Mouse (Mus musculus): ENCODE measurements around the gene Wdr46. TPM values are rescaled to one million over a fixed set of nuclear protein-coding genes. Genes with fewer than 3 reads are reported as not detected.
A peak's percentile ranks its signal among the peaks of the same experiment; 100 is the strongest.

Wdr46 gene
- polyA plus RNA-seq, 1 experiment from 2014 or later, result 26.5 TPM

DNA sequence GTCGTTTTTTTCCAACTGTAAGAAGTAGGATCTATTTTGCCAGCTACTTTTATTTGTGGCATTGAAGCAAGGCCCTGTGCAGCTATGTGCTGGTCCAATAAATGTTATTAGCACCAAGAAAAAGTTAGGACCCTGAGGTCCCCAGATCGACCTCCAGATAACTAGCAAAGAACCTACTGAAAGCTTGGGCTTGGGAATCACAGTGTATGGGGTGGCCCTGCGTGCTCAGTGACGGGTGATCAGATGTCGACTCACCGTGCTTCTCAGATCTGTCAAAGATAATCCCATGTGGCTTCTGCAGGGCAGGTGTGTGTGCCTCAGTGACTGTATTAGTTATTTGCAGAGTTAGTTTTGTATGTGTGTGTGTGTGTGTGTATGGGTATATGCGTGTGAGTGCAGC, 19.1 kb upstream of the Wdr46 start:
- peaks cover 31% of the 10 kb centered on the region for H3K4me1 ChIP-seq (replicated peaks)
- H3K27me3 ChIP-seq, result no peaks in the 10 kb centered on the region; the same call in 1 of the 2 replicates
- no peak overlapping the region for H3K4me2 ChIP-seq
- no peak overlapping the region for H3K9ac ChIP-seq
- 90% methylated on average over 7 of the region's 7 CpGs for WGBS
- H3K36me3 ChIP-seq, result peaks cover 3% of the 10 kb centered on the region; the same call in 1 of the 2 replicates
- H3K9me3 ChIP-seq, result no peaks in the 10 kb centered on the region
- H3K27ac ChIP-seq (replicated peaks), result no peak overlapping the region
- no peak overlapping the region for H3K4me3 ChIP-seq
- ATAC-seq (ENCODE audit: low FRiP score, low read depth), result no peak

DNA sequence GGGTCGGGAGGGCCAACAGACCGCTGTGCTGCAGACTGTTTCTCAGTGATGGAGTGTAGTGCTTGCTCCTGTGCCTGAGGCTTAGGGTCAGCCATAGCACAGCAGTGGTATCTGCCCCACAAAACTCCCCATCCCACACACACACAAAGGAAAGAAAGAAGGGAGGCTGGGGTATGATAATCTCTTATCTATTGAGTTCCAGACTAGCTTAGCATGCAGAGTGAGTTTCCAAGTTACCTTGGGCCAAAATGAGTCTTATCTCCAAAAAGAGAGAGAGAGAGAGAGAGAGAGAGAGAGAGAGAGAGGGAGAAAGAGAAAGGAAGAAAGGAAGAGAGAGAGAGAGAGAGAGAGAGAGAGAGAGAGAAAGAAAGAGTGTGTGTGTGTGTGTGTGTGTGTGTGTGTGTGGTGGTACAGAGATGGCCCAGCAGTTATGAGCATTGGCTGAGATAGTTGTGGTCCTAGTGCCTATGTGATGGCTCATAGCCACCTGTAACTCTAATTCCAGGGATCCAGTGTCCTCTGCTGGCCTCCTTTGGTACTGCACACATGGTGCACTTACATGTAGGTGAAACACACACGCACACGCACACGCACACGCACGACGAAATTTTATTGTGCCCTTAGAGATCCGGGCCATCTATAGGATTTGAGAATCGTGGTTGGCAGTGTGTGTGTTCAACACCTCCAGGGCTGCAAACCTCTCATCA, 15.7 kb upstream of the Wdr46 start:
- no peak for ATAC-seq (ENCODE audit: low FRiP score, low read depth)
- H3K4me1 ChIP-seq (replicated peaks), result peaks cover 29% of the 10 kb centered on the region
- H3K27ac ChIP-seq (replicated peaks), result no peak overlapping the region
- H3K4me3 ChIP-seq, result no peak overlapping the region
- no peak overlapping the region for H3K4me2 ChIP-seq
- H3K27me3 ChIP-seq, result no peaks in the 10 kb centered on the region
- WGBS, result 81% methylated on average over 10 of the region's 10 CpGs
- H3K9me3 ChIP-seq, result no peaks in the 10 kb centered on the region
- 0 out of 2 replicates have a peak, but pooled peaks cover 8% of the 10 kb centered on the region for H3K36me3 ChIP-seq
- no peak overlapping the region for H3K9ac ChIP-seq

GRCm38 (mm10) chr17:33925406-33926116, 14.9 kb upstream of the Wdr46 start:
- Histone ChIP-seq H3K27me3 (no peaks in the 10 kb centered on the region), H3K9me3 (no peaks in the 10 kb centered on the region), H3K27ac (replicated peaks) (no peak overlapping the region), H3K9ac (no peak overlapping the region), H3K4me1 (replicated peaks) (peaks cover 26% of the 10 kb centered on the region), H3K4me3 (no peak overlapping the region), H3K36me3 (0 out of 2 replicates have a peak, but pooled peaks cover 8% of the 10 kb centered on the region), H3K4me2 (no peak overlapping the region)
- 82% methylated on average over 21 of the region's 21 CpGs for WGBS
- ATAC-seq (ENCODE audit: low FRiP score, low read depth), result no peak

- H3K27ac ChIP-seq (replicated peaks), result no peak overlapping the region
- H3K36me3 ChIP-seq, result 0 out of 2 replicates have a peak, but pooled peaks cover 8% of the 10 kb centered on the region
- no peak for ATAC-seq (ENCODE audit: low FRiP score, low read depth)
- no peaks in the 10 kb centered on the region for H3K27me3 ChIP-seq
- H3K9me3 ChIP-seq, result no peaks in the 10 kb centered on the region
- H3K4me2 ChIP-seq, result no peak overlapping the region
- H3K4me1 ChIP-seq (replicated peaks), result peaks cover 27% of the 10 kb centered on the region
- no peak overlapping the region for H3K9ac ChIP-seq
- WGBS, result 78% methylated on average over 17 of the region's 17 CpGs
- H3K4me3 ChIP-seq, result no peak overlapping the region
Measured at GRCm38 (mm10) chr17:33926207-33926932, 14.1 kb upstream of the Wdr46 start.

GRCm38 (mm10) chr17:33928251-33928947, 12.1 kb upstream of the Wdr46 start:
- no peak for ATAC-seq (ENCODE audit: low FRiP score, low read depth)
- peak overlapping the region; percentile 99 for H3K4me2 ChIP-seq
- WGBS, result 63% methylated on average over 21 of the region's 21 CpGs
- no peaks in the 10 kb centered on the region for H3K9me3 ChIP-seq
- H3K9ac ChIP-seq, result peak overlapping the region; percentile 74
- H3K4me3 ChIP-seq, result peak overlapping the region; percentile 93
- peaks cover 29% of the 10 kb centered on the region for H3K4me1 ChIP-seq (replicated peaks)
- 0 out of 2 replicates have a peak, but pooled peaks cover 9% of the 10 kb centered on the region for H3K36me3 ChIP-seq
- H3K27me3 ChIP-seq, result no peaks in the 10 kb centered on the region
- H3K27ac ChIP-seq (replicated peaks), result peak overlapping the region; percentile 97; the same call in 1 of the 2 replicates

GRCm38 (mm10) chr17:33929371-33930279, 10.8 kb upstream of the Wdr46 start, which contains the start of gene Rgl2:
Gene Rgl2 (plus strand): TSS chr17:33929543.
- WGBS, result under 1% methylated on average over 75 of the region's 80 CpGs
- ATAC-seq (ENCODE audit: low FRiP score, low read depth), result peak; percentile 85
- H3K9me3 ChIP-seq, result no peaks in the 10 kb centered on the region
- H3K4me1 ChIP-seq (replicated peaks), result peaks cover 29% of the 10 kb centered on the region
- H3K36me3 ChIP-seq, result 0 out of 2 replicates have a peak, but pooled peaks cover 10% of the 10 kb centered on the region
- peak within 1 kb of the TSS; percentile 88 for H3K9ac ChIP-seq
- peak within 1 kb of the TSS; percentile 93 for H3K4me3 ChIP-seq
- peak within 1 kb of the TSS; percentile 99 for H3K4me2 ChIP-seq
- H3K27me3 ChIP-seq, result no peaks in the 10 kb centered on the region
- peak within 1 kb of the TSS; percentile 97 for H3K27ac ChIP-seq (replicated peaks)

DNA sequence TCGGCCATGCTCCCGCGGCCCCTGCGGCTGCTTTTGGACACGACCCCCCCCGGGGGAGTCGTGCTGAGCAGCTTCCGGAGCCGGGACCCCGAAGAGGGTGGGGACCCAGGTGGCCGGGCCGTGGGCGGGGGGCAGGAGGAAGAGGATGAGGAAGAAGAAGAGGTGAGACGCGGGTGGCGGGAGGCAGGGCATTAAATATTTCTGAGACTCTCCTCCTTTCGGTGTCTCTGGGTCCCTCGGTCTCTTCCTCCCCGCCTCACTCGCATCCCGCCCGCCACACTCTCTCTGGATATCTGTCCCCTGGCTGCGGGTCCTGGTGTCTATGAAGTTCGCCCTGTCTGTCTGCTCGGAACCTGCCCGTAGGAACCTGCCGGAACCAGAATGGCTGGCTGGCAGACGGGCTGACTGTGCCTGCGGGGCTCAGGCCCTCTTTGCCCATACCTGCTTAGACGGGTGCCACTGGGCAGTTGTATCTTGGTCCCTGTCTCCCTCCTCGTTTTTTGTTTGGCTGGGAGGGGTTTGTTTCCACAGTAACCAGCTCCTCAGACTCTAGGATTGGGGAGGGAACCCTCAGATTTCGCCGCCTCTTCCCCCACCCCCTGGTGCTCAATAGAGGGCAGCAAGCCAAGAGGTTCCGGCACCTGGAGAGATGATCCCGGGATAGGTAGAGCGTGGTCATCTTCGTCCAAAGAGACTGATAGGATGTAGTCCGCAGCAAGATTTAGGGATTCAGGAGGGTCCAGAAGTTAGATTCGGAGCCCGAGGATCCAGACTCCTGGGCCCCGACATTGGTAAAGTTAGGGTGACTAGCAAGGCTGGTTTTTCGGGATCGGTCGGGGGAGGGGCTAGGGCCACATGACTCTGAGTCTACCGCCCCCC, 9.9 kb upstream of the Wdr46 start:
- Histone ChIP-seq H3K27ac (replicated peaks) (peak overlapping the region; percentile 97), H3K27me3 (no peaks in the 10 kb centered on the region), H3K36me3 (0 out of 2 replicates have a peak, but pooled peaks cover 10% of the 10 kb centered on the region), H3K4me1 (replicated peaks) (peaks cover 29% of the 10 kb centered on the region), H3K4me3 (peak overlapping the region; percentile 93), H3K4me2 (peak overlapping the region; percentile 99), H3K9me3 (no peaks in the 10 kb centered on the region), H3K9ac (peak overlapping the region; percentile 88)
- WGBS, result under 1% methylated on average over 40 of the region's 45 CpGs
- ATAC-seq (ENCODE audit: low FRiP score, low read depth), result peak; percentile 16; the same call in 1 of the 2 replicates

- Histone ChIP-seq H3K36me3 (0 out of 2 replicates have a peak, but pooled peaks cover 10% of the 10 kb centered on the region), H3K4me3 (peak overlapping the region; percentile 93), H3K4me2 (peak overlapping the region; percentile 99), H3K27me3 (no peaks in the 10 kb centered on the region), H3K27ac (replicated peaks) (peak overlapping the region; percentile 7; the same call in 1 of the 2 replicates), H3K4me1 (replicated peaks) (peaks cover 29% of the 10 kb centered on the region), H3K9ac (peak overlapping the region; percentile 88), H3K9me3 (no peaks in the 10 kb centered on the region)
- ATAC-seq (ENCODE audit: low FRiP score, low read depth), result no peak
- 43% methylated on average over 18 of the region's 18 CpGs for WGBS
Measured at GRCm38 (mm10) chr17:33931159-33931866, 9.1 kb upstream of the Wdr46 start.

DNA sequence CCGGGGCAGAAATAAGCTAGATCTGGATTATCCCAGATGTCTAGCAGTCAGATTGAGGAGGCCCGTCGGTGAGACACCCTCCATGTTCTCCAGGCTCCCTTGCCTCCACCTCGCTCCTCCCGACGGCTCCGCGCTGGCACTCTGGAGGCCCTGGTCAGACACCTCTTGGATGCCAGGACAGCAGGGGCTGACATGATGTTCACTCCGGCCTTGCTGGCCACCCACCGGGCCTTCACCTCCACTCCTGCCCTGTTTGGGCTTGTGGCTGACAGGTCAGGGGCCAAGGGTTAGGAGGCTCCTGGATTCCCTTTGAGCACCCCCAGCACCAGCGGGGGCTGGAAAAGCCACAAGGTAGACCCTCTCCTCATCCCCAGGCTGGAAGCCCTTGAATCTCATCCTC, 8.5 kb upstream of the Wdr46 start:
- WGBS, result 94% methylated on average over 11 of the region's 11 CpGs
- Histone ChIP-seq H3K27ac (replicated peaks) (no peak overlapping the region), H3K4me2 (peak overlapping the region; percentile 99; the same call in 1 of the 2 replicates), H3K9me3 (no peaks in the 10 kb centered on the region), H3K4me3 (no peak overlapping the region), H3K4me1 (replicated peaks) (peaks cover 29% of the 10 kb centered on the region), H3K9ac (no peak overlapping the region), H3K27me3 (no peaks in the 10 kb centered on the region), H3K36me3 (peaks cover 14% of the 10 kb centered on the region; the same call in 1 of the 2 replicates)
- ATAC-seq (ENCODE audit: low FRiP score, low read depth), result no peak

Data from hindbrain, embryonic 15.5 days (tissue).